Mouse (Mus musculus): ENCODE results near the gene Sars2.

The Sars2 gene

DNA sequence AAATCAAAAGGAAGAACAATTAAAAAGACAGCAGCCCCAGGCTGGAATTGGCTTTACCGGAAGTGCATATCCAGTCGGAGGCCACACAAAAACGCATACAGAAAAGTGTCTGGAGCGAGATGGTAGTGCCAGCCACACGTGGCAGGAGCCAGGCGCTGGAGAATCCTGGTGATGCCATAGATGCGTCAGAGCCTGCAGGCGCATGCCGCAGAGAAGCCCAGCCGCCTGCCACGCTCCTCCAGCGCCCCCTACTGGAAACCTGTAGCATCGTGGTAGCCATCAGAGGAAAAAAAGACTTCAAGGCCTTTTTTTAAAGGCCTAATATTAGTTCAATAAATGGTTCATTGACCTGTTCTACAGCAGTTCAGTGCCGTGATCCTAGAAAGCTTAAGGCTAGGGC is 15.2 kb upstream of the Sars2 start:
- DNase-seq (ENCODE audit: low read depth, low spot score) = peak; percentile 86

- DNase-seq (ENCODE audit: low read depth, low spot score) = peak; percentile 50
Observed at GRCm38 (mm10) chr7:28727649-28728340, 14.0 kb upstream of the Sars2 start.

DNA sequence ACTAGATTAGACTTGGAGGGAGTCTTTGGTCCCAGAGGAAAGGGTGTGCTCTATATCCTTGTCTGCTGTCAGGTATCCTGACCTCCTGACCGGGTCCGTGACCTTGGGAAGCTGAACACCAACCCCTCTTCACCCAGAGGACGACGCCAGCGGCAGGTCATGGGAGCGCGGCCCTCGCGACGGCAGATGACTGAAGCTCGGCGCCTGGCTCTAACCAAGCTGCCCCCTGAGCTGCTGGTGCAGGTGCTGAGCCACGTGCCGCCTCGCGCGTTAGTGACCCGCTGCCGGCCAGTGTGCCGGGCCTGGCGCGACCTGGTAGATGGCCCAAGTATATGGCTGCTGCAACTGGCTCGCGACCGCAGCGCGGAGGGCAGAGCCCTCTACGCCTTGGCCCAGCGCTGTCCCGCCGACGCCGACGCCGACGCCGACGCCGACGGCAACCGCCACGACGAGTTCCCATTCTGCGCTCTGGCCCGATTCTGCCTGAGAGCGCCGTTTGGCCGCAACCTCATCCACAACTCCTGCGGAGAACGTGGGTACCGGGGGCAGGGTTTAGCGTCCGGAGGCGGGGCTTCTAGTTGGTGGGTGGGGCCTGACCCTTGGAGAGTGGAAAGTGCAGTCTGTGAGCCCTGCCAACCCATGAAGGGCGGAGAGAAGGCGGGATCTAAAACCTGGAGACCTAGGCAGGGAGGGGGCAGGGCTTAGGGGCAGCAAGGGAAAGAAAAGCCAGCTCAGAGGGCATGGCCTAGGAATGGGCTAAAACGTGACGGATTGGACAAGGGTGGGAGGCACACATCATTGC is 9.2 kb upstream of the Sars2 start:
- DNase-seq (ENCODE audit: low read depth, low spot score) = peak; percentile 98

GRCm38 (mm10) chr7:28733211-28733610 is 8.6 kb upstream of the Sars2 start:
- DNase-seq (ENCODE audit: low read depth, low spot score) = no peak

DNA sequence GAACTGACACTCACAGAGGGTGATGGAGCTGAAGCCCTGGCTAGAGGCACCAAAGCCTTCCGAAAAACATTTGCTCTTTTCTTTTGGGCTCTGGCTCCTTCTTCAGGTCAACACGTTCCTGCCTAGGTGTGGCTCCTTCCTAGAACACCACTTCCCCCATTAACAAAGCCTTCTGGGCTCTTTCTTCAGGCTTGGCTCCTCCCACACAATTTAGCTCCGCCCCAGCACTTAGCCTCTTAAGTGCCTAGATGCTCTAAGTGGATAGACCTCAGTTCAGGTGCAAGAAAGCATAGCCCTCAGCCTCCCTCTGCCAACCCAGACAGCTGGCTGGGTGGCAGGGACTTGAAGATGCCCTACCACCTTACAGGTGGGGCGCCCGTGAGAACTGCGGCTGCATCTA is 6.1 kb upstream of the Sars2 start:
- peak; percentile 94 for DNase-seq (ENCODE audit: low read depth, low spot score)

GRCm38 (mm10) chr7:28739829-28740228 is 2.0 kb upstream of the Sars2 start:
- DNase-seq (ENCODE audit: low read depth, low spot score) = peak; percentile 41

DNA sequence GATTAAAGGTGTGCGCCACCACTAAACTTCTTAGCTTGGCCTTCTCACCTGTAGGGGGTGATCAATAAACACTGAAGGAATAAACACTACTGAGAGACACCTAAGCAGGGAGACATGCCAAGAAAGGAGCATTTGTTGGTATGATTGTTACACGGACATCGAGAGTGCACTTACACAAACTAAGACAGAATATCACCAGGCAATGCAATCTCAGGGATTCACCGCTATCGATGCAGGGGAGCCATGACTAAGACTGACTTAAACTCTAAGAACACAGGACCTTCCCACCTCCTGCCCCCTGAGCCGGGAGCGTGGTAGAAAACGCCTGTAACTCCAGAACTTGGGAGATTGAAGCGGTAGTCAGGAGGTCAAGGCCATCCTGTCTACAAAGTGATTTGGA is 843 bp upstream of the Sars2 start:
- no peak for DNase-seq (ENCODE audit: low read depth, low spot score)

GRCm38 (mm10) chr7:28741368-28741708 is 454 bp upstream of the Sars2 start:
- no peak for DNase-seq (ENCODE audit: low read depth, low spot score)

DNA sequence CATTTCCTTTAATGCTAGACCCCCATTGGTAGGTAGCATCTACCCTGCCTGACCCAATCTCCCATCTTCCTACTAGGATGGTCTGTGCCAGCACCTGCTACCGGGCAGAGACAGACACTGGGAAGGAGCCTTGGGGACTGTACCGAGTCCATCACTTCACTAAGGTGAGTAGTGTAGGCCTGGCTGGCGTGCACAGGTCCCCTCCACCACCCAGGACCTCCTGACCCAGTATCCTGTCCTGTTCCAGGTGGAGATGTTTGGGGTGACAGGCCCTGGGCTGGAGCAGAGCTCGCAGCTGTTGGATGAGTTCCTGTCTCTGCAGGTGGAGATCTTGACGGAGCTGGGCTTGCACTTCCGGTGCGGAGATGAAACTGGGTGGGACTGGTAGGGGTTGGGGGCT is 8.1 kb downstream of the Sars2 start:
- DNase-seq (ENCODE audit: low read depth, low spot score) = no peak

DNA sequence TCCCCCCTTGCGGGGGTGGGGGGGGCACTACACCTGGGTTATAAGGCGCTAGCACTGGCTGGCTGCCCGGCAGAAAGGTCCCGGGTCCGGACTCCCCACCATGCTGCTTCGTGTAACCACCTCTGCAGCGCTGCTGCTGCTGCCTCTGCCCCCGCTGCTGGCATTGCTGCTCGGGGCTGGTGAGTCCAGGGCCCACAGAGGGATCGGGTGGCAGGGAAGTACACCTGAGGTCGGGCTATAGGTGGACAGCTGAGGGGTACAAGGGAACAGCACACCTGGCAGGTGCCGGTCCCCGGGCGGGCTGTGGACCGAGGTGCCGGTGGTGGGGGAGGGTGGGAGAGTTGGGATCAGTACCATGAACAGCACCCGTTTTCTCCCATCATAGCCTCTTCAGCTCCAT is 14.3 kb downstream of the Sars2 start, which contains the start of gene Ccer2:
Gene Ccer2, plus strand, starts transcription at position 96 of the 400 bp plus-strand sequence.
- DNase-seq (ENCODE audit: low read depth, low spot score) = no peak

- peak; percentile 57 for DNase-seq (ENCODE audit: low read depth, low spot score)
Observed at GRCm38 (mm10) chr7:28758623-28759022, 16.8 kb downstream of the Sars2 start.

- DNase-seq (ENCODE audit: low read depth, low spot score) = no peak
Observed at GRCm38 (mm10) chr7:28761907-28762306, 20.1 kb downstream of the Sars2 start.

- DNase-seq (ENCODE audit: low read depth, low spot score) = no peak
Observed at GRCm38 (mm10) chr7:28765211-28765610, 23.4 kb downstream of the Sars2 start.

DNA sequence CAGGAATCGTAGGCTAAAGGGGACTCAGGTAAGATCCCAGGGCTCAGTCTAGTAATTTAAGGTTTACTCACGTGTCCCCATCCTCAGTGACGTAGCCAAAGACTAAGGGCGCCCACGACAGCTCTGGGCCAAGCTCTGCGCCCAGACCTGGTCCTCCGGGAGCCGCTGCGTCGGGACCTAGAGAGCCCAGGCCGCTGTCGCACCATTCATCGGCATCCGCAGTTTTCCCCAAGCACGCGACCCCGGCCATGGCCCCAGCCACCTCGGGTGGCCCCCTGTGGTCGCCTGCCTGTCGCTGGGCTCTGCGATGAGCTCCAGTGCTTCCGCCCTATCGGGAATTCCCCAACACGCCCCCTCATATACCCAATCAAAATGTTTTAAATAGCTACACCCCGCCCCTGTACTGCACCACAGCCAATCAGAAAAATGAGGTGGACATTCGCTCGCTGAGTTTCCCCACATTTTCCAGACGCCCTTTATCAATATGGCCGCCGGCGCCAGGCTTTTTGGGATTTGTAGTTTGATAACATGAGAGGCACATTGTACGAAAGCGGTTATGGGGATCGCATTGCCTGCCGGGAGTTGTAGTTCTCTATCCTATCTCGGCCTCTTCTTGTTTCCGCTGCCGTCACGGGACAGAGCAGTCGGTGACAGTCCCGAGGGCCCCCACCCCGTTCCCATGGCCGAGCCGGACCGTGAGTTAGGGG is 24.5 kb downstream of the Sars2 start, which contains the start of gene Sirt2:
Gene Sirt2, plus strand, starts transcription at position 563 of the 707 bp plus-strand sequence.
- DNase-seq (ENCODE audit: low read depth, low spot score) = peak; percentile 99

DNA sequence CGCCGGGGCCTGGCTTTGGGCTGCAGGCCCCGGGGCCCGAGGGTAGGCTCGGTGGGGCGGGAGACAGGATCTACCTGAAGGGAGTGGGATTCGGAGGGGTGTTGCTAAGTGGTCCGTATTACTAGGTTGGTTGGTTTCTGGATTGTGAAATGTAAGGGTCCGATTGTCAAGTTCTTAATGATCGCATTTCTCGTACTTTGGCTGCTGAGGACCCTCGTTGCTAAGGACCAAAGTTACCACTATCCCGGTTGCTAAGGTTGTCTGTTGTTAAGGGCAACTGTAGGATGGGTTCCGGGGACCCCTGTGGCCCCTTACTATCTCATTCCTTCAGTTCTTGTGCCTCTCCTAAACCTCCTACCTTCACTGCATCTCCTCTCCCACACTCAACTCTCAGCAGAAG is 25.1 kb downstream of the Sars2 start:
- DNase-seq (ENCODE audit: low read depth, low spot score) = no peak

DNA sequence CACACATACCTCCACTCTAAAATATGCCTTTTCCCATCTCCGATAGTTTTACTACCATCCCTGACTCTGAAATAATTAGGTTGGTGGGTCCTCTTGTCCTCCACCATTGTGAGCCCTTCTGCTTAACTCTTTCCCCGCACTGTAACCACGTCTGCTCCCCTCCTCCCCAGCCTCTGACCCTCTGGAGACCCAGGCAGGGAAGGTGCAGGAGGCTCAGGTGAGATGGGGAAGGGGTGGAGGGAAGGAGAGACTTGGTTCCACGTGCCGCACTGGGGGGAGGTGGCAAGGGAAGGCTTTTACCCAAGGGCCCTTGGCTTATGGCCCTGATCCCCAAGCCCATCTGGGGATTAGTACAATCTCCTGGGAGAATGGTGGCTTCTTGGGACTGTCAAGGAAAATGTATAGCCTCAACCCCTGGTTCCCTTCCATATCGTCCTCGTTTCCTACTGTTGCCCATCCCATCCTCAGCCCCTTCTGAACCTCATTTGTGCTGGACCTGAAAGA is 25.7 kb downstream of the Sars2 start, which contains the start of gene Nfkbib:
Gene Nfkbib, minus strand, starts transcription at position 51 of the 504 bp plus-strand sequence.
- no peak for DNase-seq (ENCODE audit: low read depth, low spot score)

DNA sequence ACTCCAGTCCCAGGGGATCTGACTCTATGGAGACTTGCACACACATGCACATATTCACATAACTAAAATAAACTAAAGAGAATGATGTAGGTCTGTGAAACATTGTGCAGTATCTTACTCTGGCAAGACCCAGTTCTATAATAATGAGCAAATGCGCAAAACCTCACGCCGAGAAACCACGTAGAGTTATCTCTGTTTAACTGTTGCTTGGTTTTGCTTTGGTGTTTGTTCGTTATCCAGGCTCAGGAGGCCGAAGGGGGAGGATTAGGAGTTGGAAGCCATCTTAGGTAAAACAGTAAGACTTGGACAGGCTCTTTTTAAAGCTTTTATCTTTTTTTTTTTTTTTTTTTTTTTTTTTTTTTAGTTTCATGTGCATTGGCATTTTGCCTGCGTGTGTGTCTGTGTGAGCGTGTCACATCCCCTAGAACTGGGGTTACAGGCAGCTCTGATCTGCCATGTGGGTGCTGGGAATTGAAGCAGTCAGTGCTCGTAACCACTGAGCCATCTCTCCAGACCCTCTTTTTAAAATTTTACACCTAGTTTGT is 27.7 kb downstream of the Sars2 start:
- DNase-seq (ENCODE audit: low read depth, low spot score) = no peak

DNA sequence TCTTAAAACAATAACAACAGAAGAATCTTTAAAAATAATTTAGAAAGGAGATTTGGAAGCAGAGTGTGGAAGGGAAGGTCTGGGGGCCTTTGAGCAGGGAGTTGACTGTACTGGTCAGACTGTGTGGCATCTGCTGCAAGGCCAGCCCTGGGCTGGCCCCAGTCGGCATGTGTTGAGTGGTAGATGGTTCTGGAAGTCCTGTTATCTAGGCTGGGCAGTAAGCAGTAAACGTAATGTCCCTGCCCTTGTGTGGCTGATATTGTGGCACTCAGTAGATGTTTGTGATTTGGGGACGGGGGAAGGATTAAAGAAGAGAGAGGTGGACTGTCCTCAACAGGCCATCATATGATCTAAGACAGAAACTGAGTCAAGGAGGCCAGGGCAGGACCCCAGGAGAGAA is 28.5 kb downstream of the Sars2 start:
- no peak for DNase-seq (ENCODE audit: low read depth, low spot score)

DNA sequence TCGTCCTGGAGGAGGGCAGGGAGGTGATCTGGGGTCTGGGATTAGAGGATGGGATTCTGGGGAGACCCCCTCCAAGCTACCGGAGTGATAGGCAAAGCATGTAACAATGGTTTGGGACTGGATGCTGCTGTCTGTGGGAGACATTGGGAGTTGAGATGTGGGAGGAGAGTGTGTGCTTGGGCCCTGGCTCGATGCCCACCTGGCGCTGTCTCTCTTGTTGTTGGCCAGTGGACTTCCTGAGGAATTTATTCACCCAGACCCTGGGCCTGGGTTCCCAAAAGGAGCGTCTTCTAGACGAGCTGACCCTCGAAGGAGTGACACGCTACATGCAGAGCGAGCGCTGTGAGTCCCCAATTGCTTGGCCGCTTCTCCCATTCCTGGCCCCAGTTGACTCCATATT is 30.1 kb downstream of the Sars2 start:
- DNase-seq (ENCODE audit: low read depth, low spot score) = no peak

- peak; percentile 38 for DNase-seq (ENCODE audit: low read depth, low spot score)
Observed at GRCm38 (mm10) chr7:28773163-28773562, 31.4 kb downstream of the Sars2 start.

DNA sequence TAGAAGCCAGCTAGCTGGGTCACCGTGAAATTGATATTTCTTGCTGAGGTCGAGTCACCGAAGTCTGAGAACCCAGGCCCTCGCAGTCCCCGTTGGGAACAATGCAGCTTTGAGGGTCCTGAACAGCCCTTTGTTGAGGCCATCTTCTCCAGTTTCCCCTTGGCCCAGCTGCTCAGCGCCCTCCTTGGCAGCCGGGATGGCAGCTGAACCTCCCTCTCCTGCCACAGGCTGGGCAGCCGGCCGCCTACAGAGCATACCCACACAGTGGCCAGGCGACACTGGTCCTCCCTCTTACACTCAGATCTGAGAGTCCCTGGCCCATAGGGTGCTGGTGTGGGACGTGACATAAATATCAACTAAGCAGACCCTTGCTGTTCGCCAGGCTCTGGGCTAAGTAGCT is 32.4 kb downstream of the Sars2 start:
- no peak for DNase-seq (ENCODE audit: low read depth, low spot score)

DNA sequence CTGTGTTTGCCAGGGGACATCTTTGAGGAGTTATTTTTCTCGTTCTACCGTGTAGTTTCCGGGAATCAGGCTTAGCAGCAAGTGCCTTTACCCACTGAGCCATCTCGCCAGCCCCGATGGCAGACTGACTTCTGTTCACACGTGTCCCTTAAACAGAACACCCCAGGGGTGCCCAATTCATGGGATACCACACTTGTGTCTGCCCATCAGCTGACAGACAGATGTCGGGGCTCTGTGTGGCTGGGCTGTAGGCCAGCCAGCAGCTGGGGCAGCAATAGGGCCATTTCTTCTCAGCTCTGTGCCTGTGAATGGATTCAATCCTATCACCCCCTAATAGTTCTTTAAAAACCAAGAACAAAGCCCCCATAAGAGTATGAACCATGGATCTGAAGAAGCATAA is 33.3 kb downstream of the Sars2 start:
- DNase-seq (ENCODE audit: low read depth, low spot score) = no peak
